Mouse (Mus musculus): Measurements from ENCODE around the gene Slit3. TPM values are rescaled to one million over a fixed set of nuclear protein-coding genes. Genes with fewer than 3 reads are reported as not detected.

Gene Slit3
- total and polyA plus RNA-seq, 3 experiments: 0.55 to 4.8 (median 2.8) TPM

DNA sequence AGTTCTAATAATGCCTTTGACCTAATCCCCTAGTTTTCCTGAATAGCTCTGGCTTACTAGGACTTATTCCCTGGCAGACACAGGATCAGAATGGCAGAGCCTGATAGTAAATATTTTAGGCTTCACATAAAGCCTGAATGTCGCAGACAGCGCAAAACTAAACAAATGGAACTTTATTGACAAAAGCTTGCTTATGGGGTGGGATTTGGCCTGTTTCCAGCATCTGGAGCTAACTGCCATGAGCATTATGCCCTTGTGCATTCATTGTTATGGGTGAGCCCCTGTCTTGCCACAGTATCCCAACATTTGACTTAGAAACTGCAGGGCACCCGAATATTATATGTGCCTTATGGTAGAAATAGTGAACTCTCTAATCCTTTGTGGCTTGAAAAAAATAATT is 438.4 kb downstream of the Slit3 start:
- in situ Hi-C loops (cut with MboI; ENCODE audit: low pct_ligation_motif_present, low pct_unique_long_range_greater_than_20kb, low sequenced_read_pairs): no loop called here
- Histone ChIP-seq H3K79me2 (replicated peaks; ENCODE audit: control insufficient read depth, extremely low read depth, insufficient read depth, poor library complexity, severe bottlenecking) (no peaks in the 10 kb centered on the region), H3K27ac (ENCODE audit: insufficient read depth, low read depth) (no peak overlapping the region), H3K9me3 (replicated peaks; ENCODE audit: low read length) (no peaks in the 10 kb centered on the region), H3K4me3 (replicated peaks in 1 of 3; ENCODE audit: low read depth in 2 of 3, low read length in 2 of 3, poor library complexity in 1 of 3) (no peak overlapping the region), H3K36me3 (replicated peaks in 1 of 2; ENCODE audit: control insufficient read depth in 1 of 2, insufficient read depth in 1 of 2, low read length in 1 of 2) (no peaks in the 10 kb centered on the region), H3K9ac (ENCODE audit: insufficient read depth, low read depth) (no peak overlapping the region), H3K4me2 (ENCODE audit: insufficient read depth, low read depth, poor library complexity, severe bottlenecking) (no peak overlapping the region), H3K4me1 (ENCODE audit: control insufficient read depth in 1 of 2, insufficient read depth in 2 of 2) (0 out of 4 replicates have a peak, but pooled peaks cover 0 to 5% of the 10 kb centered on the region in 2 experiments), H3K27me3 (replicated peaks) (peaks cover 2% of the 10 kb centered on the region)
- no peak for DNase-seq (ENCODE audit: extremely low read depth)
- TF ChIP-seq SMC3 (IDR thresholded peaks at IDR 0.05; ENCODE audit: low read depth, low read length) (no peak), ZMIZ1 (IDR thresholded peaks at IDR 0.05; ENCODE audit: low read depth, low read length) (no peak), SIN3A (IDR thresholded peaks at IDR 0.05; ENCODE audit: low read length) (no peak), BHLHE40 (IDR thresholded peaks at IDR 0.05; ENCODE audit: low read depth, low read length) (no peak), HCFC1 (IDR thresholded peaks at IDR 0.05; ENCODE audit: low read depth, low read length) (no peak), USF2 (conservative IDR thresholded peaks at IDR 0.05; ENCODE audit: low read depth, low read length) (no peak), RCOR1 (conservative IDR thresholded peaks at IDR 0.05; ENCODE audit: low read depth, low read length) (no peak), NRF1 (IDR thresholded peaks at IDR 0.05; ENCODE audit: low read depth, low read length) (no peak), MAX (IDR thresholded peaks at IDR 0.05; ENCODE audit: low read length) (no peak), GABPA (IDR thresholded peaks at IDR 0.05; ENCODE audit: insufficient replicate concordance, low read depth, low read length) (no peak)
- dilution Hi-C loops (cut with MboI; ENCODE audit: extremely low pct_ligation_motif_present, extremely low pct_unique_long_range_greater_than_20kb, low sequenced_read_pairs): no loop called here

DNA sequence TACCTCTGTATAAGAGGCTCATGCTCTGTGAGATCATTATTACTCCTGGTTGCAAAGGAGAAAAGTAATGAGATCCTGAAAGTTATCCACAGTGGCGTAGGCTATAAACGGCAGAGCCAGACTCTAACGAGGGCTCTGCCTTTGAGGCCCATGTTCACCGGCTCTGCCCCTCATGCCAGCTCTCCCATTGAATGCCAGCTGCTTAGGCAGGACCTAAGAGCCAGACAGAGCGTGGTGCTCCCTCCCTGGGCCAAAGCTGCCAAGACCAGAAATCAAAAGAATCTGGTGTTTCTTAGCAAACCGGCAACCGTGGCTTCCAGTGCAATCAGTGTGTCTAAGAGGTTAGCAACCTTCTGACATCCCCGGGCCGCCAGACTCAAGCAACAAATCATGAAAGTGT is 440.7 kb downstream of the Slit3 start:
- dilution Hi-C loops (cut with MboI; ENCODE audit: extremely low pct_ligation_motif_present, extremely low pct_unique_long_range_greater_than_20kb, low sequenced_read_pairs): no loop called here
- Histone ChIP-seq H3K4me3 (replicated peaks in 1 of 3; ENCODE audit: low read depth in 2 of 3, low read length in 2 of 3, poor library complexity in 1 of 3) (no peak overlapping the region), H3K9me3 (replicated peaks; ENCODE audit: low read length) (no peaks in the 10 kb centered on the region), H3K4me1 (ENCODE audit: control insufficient read depth in 1 of 2, insufficient read depth in 2 of 2) (0 out of 4 replicates have a peak, but pooled peaks cover 0 to 5% of the 10 kb centered on the region in 2 experiments), H3K9ac (ENCODE audit: insufficient read depth, low read depth) (no peak overlapping the region), H3K79me2 (replicated peaks; ENCODE audit: control insufficient read depth, extremely low read depth, insufficient read depth, poor library complexity, severe bottlenecking) (no peaks in the 10 kb centered on the region), H3K27me3 (replicated peaks) (peaks cover 2% of the 10 kb centered on the region), H3K27ac (ENCODE audit: insufficient read depth, low read depth) (no peak overlapping the region), H3K4me2 (ENCODE audit: insufficient read depth, low read depth, poor library complexity, severe bottlenecking) (no peak overlapping the region), H3K36me3 (replicated peaks in 1 of 2; ENCODE audit: control insufficient read depth in 1 of 2, insufficient read depth in 1 of 2, low read length in 1 of 2) (no peaks in the 10 kb centered on the region)
- DNase-seq (ENCODE audit: extremely low read depth): no peak
- TF ChIP-seq BHLHE40 (IDR thresholded peaks at IDR 0.05; ENCODE audit: low read depth, low read length) (no peak), NRF1 (IDR thresholded peaks at IDR 0.05; ENCODE audit: low read depth, low read length) (no peak), PAX5 (IDR thresholded peaks at IDR 0.05; ENCODE audit: low read length) (no peak), JUN (IDR thresholded peaks at IDR 0.05; ENCODE audit: insufficient read depth, low read depth, low read length) (no peak), CHD1 (IDR thresholded peaks at IDR 0.05; ENCODE audit: low read depth, low read length) (no peak), ELF1 (IDR thresholded peaks at IDR 0.05; ENCODE audit: low read depth, low read length) (no peak)
- in situ Hi-C loops (cut with MboI; ENCODE audit: low pct_ligation_motif_present, low pct_unique_long_range_greater_than_20kb, low sequenced_read_pairs): no loop called here

GRCm38 (mm10) chr11:35565322-35565721 is 444.3 kb downstream of the Slit3 start:
- dilution Hi-C loops (cut with MboI; ENCODE audit: extremely low pct_ligation_motif_present, extremely low pct_unique_long_range_greater_than_20kb, low sequenced_read_pairs): no loop called here
- Histone ChIP-seq H3K79me2 (replicated peaks; ENCODE audit: control insufficient read depth, extremely low read depth, insufficient read depth, poor library complexity, severe bottlenecking) (no peaks in the 10 kb centered on the region), H3K4me1 (ENCODE audit: control insufficient read depth in 1 of 2, insufficient read depth in 2 of 2) (no peaks in the 10 kb centered on the region), H3K4me2 (ENCODE audit: insufficient read depth, low read depth, poor library complexity, severe bottlenecking) (no peak overlapping the region), H3K27me3 (replicated peaks) (peaks cover 2% of the 10 kb centered on the region), H3K27ac (ENCODE audit: insufficient read depth, low read depth) (no peak overlapping the region), H3K9ac (ENCODE audit: insufficient read depth, low read depth) (no peak overlapping the region), H3K36me3 (replicated peaks in 1 of 2; ENCODE audit: control insufficient read depth in 1 of 2, insufficient read depth in 1 of 2, low read length in 1 of 2) (no peaks in the 10 kb centered on the region), H3K9me3 (replicated peaks; ENCODE audit: low read length) (no peaks in the 10 kb centered on the region), H3K4me3 (replicated peaks in 1 of 3; ENCODE audit: low read depth in 2 of 3, low read length in 2 of 3, poor library complexity in 1 of 3) (no peak overlapping the region)
- TF ChIP-seq USF2 (conservative IDR thresholded peaks at IDR 0.05; ENCODE audit: low read depth, low read length): no peak
- no peak for TF ChIP-seq TBP (conservative IDR thresholded peaks at IDR 0.05; ENCODE audit: low read depth, low read length)
- no peak for TF ChIP-seq JUND (conservative IDR thresholded peaks at IDR 0.05; ENCODE audit: low read depth, low read length)
- no peak for TF ChIP-seq HCFC1 (IDR thresholded peaks at IDR 0.05; ENCODE audit: low read depth, low read length)
- TF ChIP-seq KAT2A (IDR thresholded peaks at IDR 0.05; ENCODE audit: insufficient replicate concordance, low read length): no peak
- TF ChIP-seq MAZ (IDR thresholded peaks at IDR 0.05; ENCODE audit: low read depth, low read length): no peak
- TF ChIP-seq ZKSCAN1 (IDR thresholded peaks at IDR 0.05; ENCODE audit: borderline replicate concordance, low read depth, low read length): no peak
- TF ChIP-seq CHD1 (IDR thresholded peaks at IDR 0.05; ENCODE audit: low read depth, low read length): no peak
- no peak for TF ChIP-seq E2F4 (IDR thresholded peaks at IDR 0.05; ENCODE audit: insufficient replicate concordance, low read depth, low read length)
- TF ChIP-seq ZC3H11A (IDR thresholded peaks at IDR 0.05; ENCODE audit: low read depth, low read length): no peak
- TF ChIP-seq NRF1 (IDR thresholded peaks at IDR 0.05; ENCODE audit: low read depth, low read length): no peak
- no peak for TF ChIP-seq ZNF384 (IDR thresholded peaks at IDR 0.05; ENCODE audit: low read depth, low read length)
- no peak for TF ChIP-seq TCF12 (IDR thresholded peaks at IDR 0.05; ENCODE audit: low read depth, low read length)
- in situ Hi-C loops (cut with MboI; ENCODE audit: low pct_ligation_motif_present, low pct_unique_long_range_greater_than_20kb, low sequenced_read_pairs): no loop called here
- no peak for DNase-seq (ENCODE audit: extremely low read depth)
